Mouse (Mus musculus): ENCODE measurements around the gene Tmem207. TPM values are rescaled to one million over a fixed set of nuclear protein-coding genes. Genes with fewer than 3 reads are reported as not detected.
"Not testable (repeated sequence)": the region's sequence is repeated elsewhere in the genome, so short reads cannot be mapped to it uniquely, and the experiment has no call there.

Gene Tmem207
- total and polyA plus RNA-seq, 3 experiments = 0.16 TPM; not detected in 2

- no peaks in the 10 kb centered on the region for H3K4me1 ChIP-seq (ENCODE audit: insufficient read depth, low read depth, low read length)
- DNase-seq (ENCODE audit: low spot score) = no peak
- no peak overlapping the region for H3K4me3 ChIP-seq (ENCODE audit: low read depth, low read length)
- ATAC-seq (ENCODE audit: extremely low read depth, insufficient number of reproducible peaks, low FRiP score, poor library complexity, severe bottlenecking) = no peak
- no peaks in the 10 kb centered on the region for H3K27me3 ChIP-seq (ENCODE audit: insufficient read depth, low read length)
- TF ChIP-seq TAL1 (conservative IDR thresholded peaks at IDR 0.05; ENCODE audit: low read depth, low read length) = no peak
- TF ChIP-seq POLR2AphosphoS5 (IDR thresholded peaks at IDR 0.05; ENCODE audit: insufficient replicate concordance, low read depth, low read length) = no peak
- TF ChIP-seq GATA2 (IDR thresholded peaks at IDR 0.05; ENCODE audit: borderline replicate concordance, low read depth, low read length) = no peak
- no peak for TF ChIP-seq CTCF (IDR thresholded peaks at IDR 0.05; ENCODE audit: low read depth, low read length)
- no peak for TF ChIP-seq GATA1 (IDR thresholded peaks at IDR 0.05; ENCODE audit: borderline replicate concordance, low read length)
- H3K36me3 ChIP-seq (replicated peaks) = no peaks in the 10 kb centered on the region
- no peaks in the 10 kb centered on the region for H3K9me3 ChIP-seq (replicated peaks)
These were observed 1.5 kb upstream of the Tmem207 start for GRCm38 (mm10) chr16:26527931-26528666.

GRCm38 (mm10) chr16:26525832-26526231 is 737 bp downstream of the Tmem207 start:
- TF ChIP-seq GATA2 (IDR thresholded peaks at IDR 0.05; ENCODE audit: borderline replicate concordance, low read depth, low read length) (no peak), CTCF (IDR thresholded peaks at IDR 0.05; ENCODE audit: low read depth, low read length) (no peak), GATA1 (IDR thresholded peaks at IDR 0.05; ENCODE audit: borderline replicate concordance, low read length) (no peak), POLR2AphosphoS5 (IDR thresholded peaks at IDR 0.05; ENCODE audit: insufficient replicate concordance, low read depth, low read length) (no peak), TAL1 (conservative IDR thresholded peaks at IDR 0.05; ENCODE audit: low read depth, low read length) (no peak)
- ATAC-seq (ENCODE audit: extremely low read depth, insufficient number of reproducible peaks, low FRiP score, poor library complexity, severe bottlenecking) (no peak), DNase-seq (ENCODE audit: low spot score) (no peak)
- Histone ChIP-seq H3K4me1 (ENCODE audit: insufficient read depth, low read depth, low read length) (no peaks in the 10 kb centered on the region), H3K4me3 (ENCODE audit: low read depth, low read length) (no peak overlapping the region), H3K36me3 (replicated peaks) (no peaks in the 10 kb centered on the region), H3K9me3 (replicated peaks) (no peaks in the 10 kb centered on the region), H3K27me3 (ENCODE audit: insufficient read depth, low read length) (no peaks in the 10 kb centered on the region)

GRCm38 (mm10) chr16:26519596-26519995 is 7.0 kb downstream of the Tmem207 start:
- ATAC-seq (ENCODE audit: extremely low read depth, insufficient number of reproducible peaks, low FRiP score, poor library complexity, severe bottlenecking) = no peak
- no peaks in the 10 kb centered on the region for H3K36me3 ChIP-seq (replicated peaks)
- no peak overlapping the region for H3K4me3 ChIP-seq (ENCODE audit: low read depth, low read length)
- no peaks in the 10 kb centered on the region for H3K9me3 ChIP-seq (replicated peaks)
- no peak for TF ChIP-seq CTCF (IDR thresholded peaks at IDR 0.05; ENCODE audit: low read depth, low read length)
- no peak for TF ChIP-seq GATA2 (IDR thresholded peaks at IDR 0.05; ENCODE audit: borderline replicate concordance, low read depth, low read length)
- TF ChIP-seq POLR2AphosphoS5 (IDR thresholded peaks at IDR 0.05; ENCODE audit: insufficient replicate concordance, low read depth, low read length) = no peak
- TF ChIP-seq TAL1 (conservative IDR thresholded peaks at IDR 0.05; ENCODE audit: low read depth, low read length) = no peak
- no peak for TF ChIP-seq GATA1 (IDR thresholded peaks at IDR 0.05; ENCODE audit: borderline replicate concordance, low read length)
- no peaks in the 10 kb centered on the region for H3K4me1 ChIP-seq (ENCODE audit: insufficient read depth, low read depth, low read length)
- no peak for DNase-seq (ENCODE audit: low spot score)
- H3K27me3 ChIP-seq (ENCODE audit: insufficient read depth, low read length) = no peaks in the 10 kb centered on the region

GRCm38 (mm10) chr16:26504961-26505360 is 21.6 kb downstream of the Tmem207 start:
- TF ChIP-seq CTCF (IDR thresholded peaks at IDR 0.05; ENCODE audit: low read depth, low read length) = no peak
- no peak for TF ChIP-seq GATA1 (IDR thresholded peaks at IDR 0.05; ENCODE audit: borderline replicate concordance, low read length)
- TF ChIP-seq GATA2 (IDR thresholded peaks at IDR 0.05; ENCODE audit: borderline replicate concordance, low read depth, low read length) = no peak
- no peak for TF ChIP-seq POLR2AphosphoS5 (IDR thresholded peaks at IDR 0.05; ENCODE audit: insufficient replicate concordance, low read depth, low read length)
- TF ChIP-seq TAL1 (conservative IDR thresholded peaks at IDR 0.05; ENCODE audit: low read depth, low read length) = no peak
- H3K36me3 ChIP-seq (replicated peaks) = no peaks in the 10 kb centered on the region

GRCm38 (mm10) chr16:26500738-26501137 is 25.8 kb downstream of the Tmem207 start:
- H3K36me3 ChIP-seq (replicated peaks) = no peaks in the 10 kb centered on the region
- no peaks in the 10 kb centered on the region for H3K27me3 ChIP-seq (ENCODE audit: insufficient read depth, low read length)
- no peak overlapping the region for H3K4me3 ChIP-seq (ENCODE audit: low read depth, low read length)
- DNase-seq (ENCODE audit: low spot score) (no peak), ATAC-seq (ENCODE audit: extremely low read depth, insufficient number of reproducible peaks, low FRiP score, poor library complexity, severe bottlenecking) (no peak)
- no peak for TF ChIP-seq GATA2 (IDR thresholded peaks at IDR 0.05; ENCODE audit: borderline replicate concordance, low read depth, low read length)
- no peak for TF ChIP-seq CTCF (IDR thresholded peaks at IDR 0.05; ENCODE audit: low read depth, low read length)
- H3K4me1 ChIP-seq (ENCODE audit: insufficient read depth, low read depth, low read length) = no peaks in the 10 kb centered on the region
- H3K9me3 ChIP-seq (replicated peaks) = no peaks in the 10 kb centered on the region

More at GRCm38 (mm10) chr16:26504961-26505360, 21.6 kb downstream of the Tmem207 start:
- Histone ChIP-seq H3K9me3 (replicated peaks) (no peaks in the 10 kb centered on the region), H3K27me3 (ENCODE audit: insufficient read depth, low read length) (no peaks in the 10 kb centered on the region), H3K4me1 (ENCODE audit: insufficient read depth, low read depth, low read length) (no peaks in the 10 kb centered on the region), H3K4me3 (ENCODE audit: low read depth, low read length) (no peak overlapping the region)
- no peak for ATAC-seq (ENCODE audit: extremely low read depth, insufficient number of reproducible peaks, low FRiP score, poor library complexity, severe bottlenecking)
- no peak for DNase-seq (ENCODE audit: low spot score)

GRCm38 (mm10) chr16:26499705-26500104 is 26.9 kb downstream of the Tmem207 start:
- H3K4me1 ChIP-seq (ENCODE audit: insufficient read depth, low read depth, low read length); H3K9me3 ChIP-seq (replicated peaks); DNase-seq (ENCODE audit: low spot score); H3K27me3 ChIP-seq (ENCODE audit: insufficient read depth, low read length); H3K4me3 ChIP-seq (ENCODE audit: low read depth, low read length); ATAC-seq (ENCODE audit: extremely low read depth, insufficient number of reproducible peaks, low FRiP score, poor library complexity, severe bottlenecking); H3K36me3 ChIP-seq (replicated peaks): not testable (repeated sequence)

GRCm38 (mm10) chr16:26495721-26496120 is 30.8 kb downstream of the Tmem207 start:
- H3K4me3 ChIP-seq (ENCODE audit: low read depth, low read length) = no peak overlapping the region
- no peaks in the 10 kb centered on the region for H3K27me3 ChIP-seq (ENCODE audit: insufficient read depth, low read length)
- no peaks in the 10 kb centered on the region for H3K4me1 ChIP-seq (ENCODE audit: insufficient read depth, low read depth, low read length)
- H3K36me3 ChIP-seq (replicated peaks) = no peaks in the 10 kb centered on the region
- DNase-seq (ENCODE audit: low spot score) (no peak), ATAC-seq (ENCODE audit: extremely low read depth, insufficient number of reproducible peaks, low FRiP score, poor library complexity, severe bottlenecking) (no peak)
- no peaks in the 10 kb centered on the region for H3K9me3 ChIP-seq (replicated peaks)
- TF ChIP-seq GATA2 (IDR thresholded peaks at IDR 0.05; ENCODE audit: borderline replicate concordance, low read depth, low read length) (no peak), TAL1 (conservative IDR thresholded peaks at IDR 0.05; ENCODE audit: low read depth, low read length) (no peak), POLR2AphosphoS5 (IDR thresholded peaks at IDR 0.05; ENCODE audit: insufficient replicate concordance, low read depth, low read length) (no peak), GATA1 (IDR thresholded peaks at IDR 0.05; ENCODE audit: borderline replicate concordance, low read length) (no peak), CTCF (IDR thresholded peaks at IDR 0.05; ENCODE audit: low read depth, low read length) (no peak)
